9 mouse cellular contexts compared by ENCODE assay signal in the genomic region with DNA sequence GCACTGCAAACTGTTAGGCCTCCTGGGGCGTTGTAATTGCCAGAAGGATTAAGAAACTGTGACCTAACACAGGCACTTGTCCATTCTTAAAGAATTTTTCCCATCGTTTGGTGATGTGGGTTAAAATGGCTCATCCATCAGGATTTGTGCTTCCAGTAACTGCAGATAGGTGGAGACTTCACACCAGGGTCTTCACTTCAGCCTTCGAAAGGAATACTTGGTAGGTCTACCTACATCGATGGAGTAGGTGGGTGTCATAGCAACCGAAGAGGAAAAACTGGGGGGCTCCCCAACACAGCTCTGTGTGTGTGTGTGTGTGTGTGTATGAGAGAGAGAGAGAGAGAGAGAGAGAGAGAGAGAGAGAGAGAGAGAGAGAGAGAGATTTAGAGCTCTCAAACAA.
A peak's percentile ranks its signal among the peaks of the same experiment; 100 is the strongest.
DNase-seq lines count a peak whose midpoint lies in the region; ATAC-seq lines count a peak whose summit lies in the region.
"Had no signal": no experiment of that assay in that cellular context is flagged by ENCODE, and none has a peak within 500 bp of the region (broad histone marks: within the 10 kb centered on the region; RNA-seq: fewer than 3 reads in every experiment).

No protein-coding gene starts in this region.

- WGBS in embryonic facial prominence, embryonic 11.5 days, result 41% methylated on average over 5 of the region's 5 CpGs

- no peak overlapping the region for H3K4me2 ChIP-seq in embryonic facial prominence, embryonic 11.5 days (ENCODE audit: low read depth, low read length)

- DNase-seq in kidney, adult 18-20 months, result peak; percentile 23
- no peak for DNase-seq in kidney, adult 8-10 months
- peak; percentile 35 for DNase-seq in lung, postnatal 10 days
- no peak for DNase-seq in lung, adult 18-20 months
- peak; percentile 46 for DNase-seq in embryonic facial prominence, embryonic 11.5 days (ENCODE audit: low spot score)
- peak; percentile 60 for DNase-seq in retina, embryonic 14.5 days (ENCODE audit: low spot score)
- DNase-seq: cerebellum, adult 11 months had no signal

- H3K27me3 ChIP-seq in embryonic facial prominence, embryonic 11.5 days (ENCODE audit: control insufficient read depth, insufficient read depth, low read length), result no peaks in the 10 kb centered on the region
- H3K27me3 ChIP-seq: Patski had no signal

- no peaks in the 10 kb centered on the region for H3K36me3 ChIP-seq in embryonic facial prominence, embryonic 11.5 days (replicated peaks; ENCODE audit: control insufficient read depth, insufficient read depth, low read depth, low read length)

- H3K9me3 ChIP-seq in embryonic facial prominence, embryonic 11.5 days (replicated peaks; ENCODE audit: control insufficient read depth, low read length), result no peaks in the 10 kb centered on the region

- H3K4me1 ChIP-seq in embryonic facial prominence, embryonic 11.5 days (ENCODE audit: control insufficient read depth, insufficient read depth, low read length), result no peaks in the 10 kb centered on the region

- ATAC-seq in embryonic facial prominence, embryonic 11.5 days (replicated peaks; ENCODE audit: insufficient number of reproducible peaks, low FRiP score, low TSS enrichment, low read depth), result no peak
- no peak for ATAC-seq in CD4-positive, CD25-positive, alpha-beta regulatory T cell, adult 4 months
- ATAC-seq: Patski had no signal

- H3K9ac ChIP-seq in embryonic facial prominence, embryonic 11.5 days (replicated peaks; ENCODE audit: low read length), result no peak overlapping the region

- no peak overlapping the region for H3K4me3 ChIP-seq in embryonic facial prominence, embryonic 11.5 days (ENCODE audit: low read depth, low read length)

- no peak overlapping the region for H3K27ac ChIP-seq in embryonic facial prominence, embryonic 11.5 days (replicated peaks; ENCODE audit: low read depth, low read length)

Comparison
In these comparisons a context has a peak if more than half of its experiments do, and no peak if none do; other contexts are left out.
1. DNase-seq: peak in kidney, adult 18-20 months (single experiment), lung, postnatal 10 days (single experiment), embryonic facial prominence, embryonic 11.5 days (single experiment) and retina, embryonic 14.5 days (single experiment); none in kidney, adult 8-10 months (0 of 2) and lung, adult 18-20 months (0 of 2).